Mouse (Mus musculus): ENCODE measurements around the gene Ubxn4. TPM values are rescaled to one million over a fixed set of nuclear protein-coding genes. Genes with fewer than 3 reads are reported as not detected.
"Not testable (repeated sequence)": the region's sequence is repeated elsewhere in the genome, so short reads cannot be mapped to it uniquely, and the experiment has no call there.

Ubxn4 gene
- polyA plus RNA-seq, 1 experiment = 21.6 TPM

GRCm38 (mm10) chr1:128309043-128309442 is 65.3 kb downstream of the Ubxn4 start:
- no peak for DNase-seq (ENCODE audit: low read depth)

GRCm38 (mm10) chr1:128314665-128315064 is 70.9 kb downstream of the Ubxn4 start:
- no peak for DNase-seq (ENCODE audit: low read depth)

- DNase-seq (ENCODE audit: low read depth) = not testable (repeated sequence)
Measured at GRCm38 (mm10) chr1:128319266-128319665, 75.5 kb downstream of the Ubxn4 start.

GRCm38 (mm10) chr1:128323026-128323643 is 79.4 kb downstream of the Ubxn4 start:
- DNase-seq (ENCODE audit: low read depth) = no peak

GRCm38 (mm10) chr1:128324776-128325175 is 81.0 kb downstream of the Ubxn4 start:
- DNase-seq (ENCODE audit: low read depth) = no peak

- DNase-seq (ENCODE audit: low read depth) = no peak
Measured at GRCm38 (mm10) chr1:128327165-128327564, 83.4 kb downstream of the Ubxn4 start.

- no peak for DNase-seq (ENCODE audit: low read depth)
Measured at GRCm38 (mm10) chr1:128328218-128328617, 84.5 kb downstream of the Ubxn4 start, which contains the start of gene Lct. TSS of gene Lct (minus strand) at chr1:128328318.

Other genes starting within 250 kb of the Ubxn4 start
- 1.5 and 1.7 TPM in 2 replicates for gene Zranb3, start 140.9 kb upstream of the Ubxn4 start, polyA plus RNA-seq (2012; rRNA removed)
- gene R3hdm1, start 140.7 kb upstream of the Ubxn4 start, polyA plus RNA-seq (2012; rRNA removed) = 24.4 and 26.7 TPM in 2 replicates
- 0.34 and 0.35 TPM in 2 replicates for gene Lct, start 84.4 kb downstream of the Ubxn4 start, polyA plus RNA-seq (2012; rRNA removed)
- 5.1 and 9.0 TPM in 2 replicates for gene Mcm6, start 115.7 kb downstream of the Ubxn4 start, polyA plus RNA-seq (2012; rRNA removed)
- 15.7 and 19.8 TPM in 2 replicates for gene Dars, start 173.4 kb downstream of the Ubxn4 start, polyA plus RNA-seq (2012; rRNA removed)

Measured in gonadal fat pad, adult 2 months (tissue).